Mouse (Mus musculus): ENCODE results near the gene Ncor1.
"Not testable (repeated sequence)": the region's sequence is repeated elsewhere in the genome, so short reads cannot be mapped to it uniquely, and the experiment has no call there.

Ncor1 gene

GRCm38 (mm10) chr11:62458780-62459179, 439 bp upstream of the Ncor1 start:
- no peak for DNase-seq (ENCODE audit: low spot score in 2 of 2)

- DNase-seq (ENCODE audit: low spot score in 2 of 2): no peak
Measured at GRCm38 (mm10) chr11:62457891-62458270, 460 bp downstream of the Ncor1 start.

GRCm38 (mm10) chr11:62457241-62457890, 975 bp downstream of the Ncor1 start:
- peak; percentile 46 to 79 for DNase-seq (ENCODE audit: low spot score in 2 of 2)

- DNase-seq (ENCODE audit: low spot score in 2 of 2): peak in 1 of 2 experiments; percentile 20
Measured at GRCm38 (mm10) chr11:62456483-62457172, 1.7 kb downstream of the Ncor1 start.

- DNase-seq (ENCODE audit: low spot score in 2 of 2): no peak
Measured at GRCm38 (mm10) chr11:62456021-62456482, 2.3 kb downstream of the Ncor1 start.

- no peak for DNase-seq (ENCODE audit: low spot score in 2 of 2)
Measured at GRCm38 (mm10) chr11:62455193-62455592, 3.1 kb downstream of the Ncor1 start.

- no peak for DNase-seq (ENCODE audit: low spot score in 2 of 2)
Measured at GRCm38 (mm10) chr11:62448971-62449370, 9.4 kb downstream of the Ncor1 start.

GRCm38 (mm10) chr11:62445799-62446198, 12.5 kb downstream of the Ncor1 start:
- DNase-seq (ENCODE audit: low spot score in 2 of 2): no peak

GRCm38 (mm10) chr11:62440670-62441315, 17.5 kb downstream of the Ncor1 start:
- DNase-seq (ENCODE audit: low spot score in 2 of 2): no peak

- no peak for DNase-seq (ENCODE audit: low spot score in 2 of 2)
Measured at GRCm38 (mm10) chr11:62432211-62432610, 26.1 kb downstream of the Ncor1 start.

GRCm38 (mm10) chr11:62427105-62427504, 31.2 kb downstream of the Ncor1 start:
- DNase-seq (ENCODE audit: low spot score in 2 of 2): no peak

- no peak for DNase-seq (ENCODE audit: low spot score in 2 of 2)
Measured at GRCm38 (mm10) chr11:62426266-62426665, 32.1 kb downstream of the Ncor1 start.

- DNase-seq (ENCODE audit: low spot score in 2 of 2): no peak
Measured at GRCm38 (mm10) chr11:62424525-62424924, 33.8 kb downstream of the Ncor1 start.

- DNase-seq (ENCODE audit: low spot score in 2 of 2): no peak
Measured at GRCm38 (mm10) chr11:62415026-62415425, 43.3 kb downstream of the Ncor1 start.

GRCm38 (mm10) chr11:62409611-62410010, 48.7 kb downstream of the Ncor1 start:
- DNase-seq (ENCODE audit: low spot score in 2 of 2): no peak

GRCm38 (mm10) chr11:62408848-62409247, 49.5 kb downstream of the Ncor1 start:
- DNase-seq (ENCODE audit: low spot score in 2 of 2): no peak

GRCm38 (mm10) chr11:62396405-62396804, 61.9 kb downstream of the Ncor1 start:
- DNase-seq (ENCODE audit: low spot score in 2 of 2): peak in 1 of 2 experiments; percentile 34

GRCm38 (mm10) chr11:62388331-62388679, 70.0 kb downstream of the Ncor1 start:
- DNase-seq (ENCODE audit: low spot score in 2 of 2): no peak

GRCm38 (mm10) chr11:62387608-62388330, 70.6 kb downstream of the Ncor1 start:
- no peak for DNase-seq (ENCODE audit: low spot score in 2 of 2)

GRCm38 (mm10) chr11:62377202-62377851, 81.0 kb downstream of the Ncor1 start:
- DNase-seq (ENCODE audit: low spot score in 2 of 2): not testable (repeated sequence)

GRCm38 (mm10) chr11:62371776-62372175, 86.6 kb downstream of the Ncor1 start:
- DNase-seq (ENCODE audit: low spot score in 2 of 2): no peak

GRCm38 (mm10) chr11:62369924-62370323, 88.4 kb downstream of the Ncor1 start:
- DNase-seq (ENCODE audit: low spot score in 2 of 2): no peak

All from left cerebral cortex, adult 9 months (tissue).